Mouse (Mus musculus): ENCODE measurements around the gene Mcm10. TPM values are rescaled to one million over a fixed set of nuclear protein-coding genes. Genes with fewer than 3 reads are reported as not detected.

Gene Mcm10
- 24.6 and 32.3 TPM in 2 replicates for polyA plus RNA-seq (2012; rRNA removed)
- polyA plus RNA-seq (2014; fragmentation: Nextera tagmentation; extraction: Ambion mirVana) = 35.2 and 37.2 TPM in 2 replicates

DNA sequence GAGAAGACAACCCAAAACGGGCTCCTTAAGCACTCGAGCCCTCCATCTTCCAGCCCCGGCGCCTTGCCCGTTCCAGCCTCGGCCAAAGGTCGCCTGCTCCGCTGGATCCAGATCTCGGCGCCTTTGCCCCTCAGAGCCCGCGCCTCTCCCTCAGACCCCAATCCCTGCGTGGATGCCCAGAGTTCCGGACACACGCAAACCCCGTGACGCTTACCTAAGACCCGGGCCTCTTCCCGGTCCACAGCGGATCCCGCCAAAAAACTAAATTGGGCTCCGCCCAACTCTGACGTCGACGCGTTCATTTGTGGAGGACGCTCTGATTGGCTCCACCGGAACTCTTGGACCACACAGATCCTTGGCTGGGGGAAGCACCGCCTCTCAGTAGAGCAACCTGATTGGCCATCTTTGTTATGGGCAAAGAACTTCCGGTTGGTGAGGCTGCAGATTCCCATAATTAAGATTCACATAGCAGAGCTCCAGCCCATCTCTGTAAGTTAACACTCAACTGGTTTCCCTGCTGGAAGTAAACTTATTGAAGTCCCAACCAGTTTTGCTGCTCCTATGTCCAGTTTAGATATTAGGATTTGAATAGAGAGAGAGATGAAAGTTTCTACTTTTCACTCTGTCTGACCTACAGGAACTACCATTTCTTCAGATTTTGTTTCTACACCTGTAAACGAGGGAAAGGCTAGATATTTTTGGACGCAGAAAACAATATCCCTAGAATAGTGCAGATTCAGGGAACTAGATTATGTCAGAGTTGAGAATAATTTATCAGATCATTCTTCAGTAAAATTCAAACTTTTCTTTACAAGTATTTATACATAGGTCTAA, at the start of gene Mcm10:
TSS of gene Mcm10 (minus strand) at position 301 of the 834 bp plus-strand sequence.
- Histone ChIP-seq H3K27ac (peak within 1 kb of the TSS; percentile 50), H3K4me3 (ENCODE audit: insufficient read depth in 1 of 2, low read depth in 2 of 2, low read length in 2 of 2) (peak within 1 kb of the TSS; percentile 85 to 96), H3K9me3 (ENCODE audit: control insufficient read depth, low read length) (no peaks in the 10 kb centered on the region), H3K27me3 (ENCODE audit: control insufficient read depth, insufficient read depth, low read length) (no peaks in the 10 kb centered on the region), H3K4me2 (ENCODE audit: low read depth) (peak within 1 kb of the TSS; percentile 77), H3K36me3 (replicated peaks; ENCODE audit: control insufficient read depth, insufficient read depth, low read depth) (peaks cover 15% of the 10 kb centered on the region), H3K4me1 (replicated peaks; ENCODE audit: control insufficient read depth in 2 of 2, insufficient read depth in 2 of 2, low read length in 1 of 2) (peaks cover 11 to 17% of the 10 kb centered on the region in 2 experiments), H3K9ac (replicated peaks) (peak within 1 kb of the TSS; percentile 88)
- ATAC-seq (ENCODE audit: insufficient read depth) (peak; percentile 99), DNase-seq (ENCODE audit: low read depth in 3 of 3, low spot score in 3 of 3) (peak; percentile 95 to 97 (median 95))
- 2% methylated on average over 32 of the region's 32 CpGs for WGBS (ENCODE audit: insufficient replicate concordance)
- no peak for TF ChIP-seq CTCF (IDR thresholded peaks at IDR 0.05; ENCODE audit: low read depth)
- 0 out of 2 replicates have a peak, but pooled peaks have one; percentile 19 for TF ChIP-seq EP300 (IDR thresholded peaks at IDR 0.05; ENCODE audit: low read depth)

DNA sequence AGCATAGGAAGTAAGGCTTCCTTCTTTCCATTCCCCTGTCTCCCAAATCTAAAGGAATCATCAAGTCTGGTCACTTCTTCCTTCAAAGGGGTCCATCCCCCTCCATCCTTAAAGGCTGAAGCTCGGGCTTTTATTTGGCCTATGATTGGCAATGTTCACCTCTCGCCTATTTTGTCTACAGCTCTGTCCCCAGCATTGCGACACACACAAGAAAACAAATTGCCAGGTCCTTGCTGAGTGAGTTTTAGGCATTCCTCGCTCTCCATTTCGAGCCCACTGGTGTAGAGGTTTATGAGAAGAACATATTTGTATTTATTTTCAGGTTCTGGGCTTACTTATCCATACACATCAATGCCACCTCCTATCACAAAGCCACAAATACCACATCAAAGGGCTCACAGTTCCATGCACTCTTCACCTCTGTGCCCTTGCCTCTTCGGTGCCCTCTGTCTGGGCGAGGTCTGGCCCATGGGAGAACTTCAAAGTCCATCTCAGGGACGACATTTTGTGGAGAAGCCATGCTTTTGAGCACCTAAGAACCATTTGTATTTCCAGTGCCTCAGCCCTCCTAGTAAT, 48.6 kb upstream of the Mcm10 start:
- TF ChIP-seq CTCF (IDR thresholded peaks at IDR 0.05; ENCODE audit: low read depth) (no peak), EP300 (IDR thresholded peaks at IDR 0.05; ENCODE audit: low read depth) (no peak)
- no peak overlapping the region for H3K9ac ChIP-seq (replicated peaks)
- no peaks in the 10 kb centered on the region for H3K27me3 ChIP-seq (ENCODE audit: control insufficient read depth, insufficient read depth, low read length)
- no peak overlapping the region for H3K4me3 ChIP-seq (ENCODE audit: insufficient read depth in 1 of 2, low read depth in 2 of 2, low read length in 2 of 2)
- H3K27ac ChIP-seq = no peak overlapping the region
- H3K4me1 ChIP-seq (replicated peaks; ENCODE audit: control insufficient read depth in 2 of 2, insufficient read depth in 2 of 2, low read length in 1 of 2) = peaks cover 11 to 27% of the 10 kb centered on the region in 2 experiments
- DNase-seq (ENCODE audit: low read depth in 3 of 3, low spot score in 3 of 3) (no peak), ATAC-seq (ENCODE audit: insufficient read depth) (no peak)
- WGBS (ENCODE audit: insufficient replicate concordance) = 63% methylated on average over 8 of the region's 8 CpGs
- H3K4me2 ChIP-seq (ENCODE audit: low read depth) = no peak overlapping the region
- no peaks in the 10 kb centered on the region for H3K9me3 ChIP-seq (ENCODE audit: control insufficient read depth, low read length)
- no peaks in the 10 kb centered on the region; the same call in 1 of the 2 replicates for H3K36me3 ChIP-seq (replicated peaks; ENCODE audit: control insufficient read depth, insufficient read depth, low read depth)

DNA sequence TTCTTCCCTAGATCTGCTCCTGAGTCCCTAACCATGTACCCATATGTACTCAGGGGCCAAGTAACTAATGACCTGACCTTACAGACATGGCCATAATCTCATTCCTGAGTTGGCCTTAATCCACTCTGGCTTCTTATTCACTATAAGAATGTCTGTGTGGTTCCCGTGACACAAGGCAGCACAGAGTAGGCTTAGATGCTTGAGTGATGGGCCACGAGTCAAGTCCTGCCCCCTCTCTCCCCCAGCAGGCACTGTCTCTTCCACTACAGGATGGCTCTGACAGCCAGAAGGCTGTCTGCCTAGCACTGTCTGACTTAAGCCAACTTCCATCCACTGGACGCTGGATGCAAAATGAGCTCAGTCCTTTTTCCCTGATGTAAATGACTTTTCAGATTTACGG, 47.4 kb upstream of the Mcm10 start:
- Histone ChIP-seq H3K27ac (no peak overlapping the region), H3K9me3 (ENCODE audit: control insufficient read depth, low read length) (no peaks in the 10 kb centered on the region), H3K4me3 (ENCODE audit: insufficient read depth in 1 of 2, low read depth in 2 of 2, low read length in 2 of 2) (no peak overlapping the region), H3K27me3 (ENCODE audit: control insufficient read depth, insufficient read depth, low read length) (no peaks in the 10 kb centered on the region), H3K4me1 (replicated peaks; ENCODE audit: control insufficient read depth in 2 of 2, insufficient read depth in 2 of 2, low read length in 1 of 2) (peaks cover 11 to 27% of the 10 kb centered on the region in 2 experiments), H3K4me2 (ENCODE audit: low read depth) (no peak overlapping the region), H3K9ac (replicated peaks) (no peak overlapping the region), H3K36me3 (replicated peaks; ENCODE audit: control insufficient read depth, insufficient read depth, low read depth) (no peaks in the 10 kb centered on the region; the same call in 1 of the 2 replicates)
- WGBS (ENCODE audit: insufficient replicate concordance) = 80% methylated on average over 4 of the region's 4 CpGs
- no peak for ATAC-seq (ENCODE audit: insufficient read depth)
- no peak for DNase-seq (ENCODE audit: low read depth in 3 of 3, low spot score in 3 of 3)
- TF ChIP-seq EP300 (IDR thresholded peaks at IDR 0.05; ENCODE audit: low read depth) = no peak
- TF ChIP-seq CTCF (IDR thresholded peaks at IDR 0.05; ENCODE audit: low read depth) = no peak

DNA sequence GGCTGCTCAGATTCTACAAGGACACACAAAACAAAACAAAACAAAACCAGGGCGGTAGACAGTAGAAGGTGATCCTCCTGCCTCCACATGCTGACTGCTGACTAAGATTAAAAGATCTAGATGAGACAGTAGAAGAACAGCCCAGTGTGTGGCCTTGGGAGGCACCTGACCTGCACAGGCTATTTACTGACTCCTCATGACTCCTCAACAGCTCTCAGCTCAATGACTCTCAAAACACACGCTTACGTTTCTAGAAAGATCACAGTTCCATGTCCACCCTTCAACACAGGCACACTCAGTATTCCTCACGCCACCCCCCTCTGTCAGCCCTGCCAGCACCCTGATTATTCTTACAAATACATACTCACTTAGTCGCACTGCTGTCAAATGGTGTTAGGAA, 45.8 kb upstream of the Mcm10 start:
- no peak overlapping the region for H3K27ac ChIP-seq
- no peak overlapping the region for H3K4me2 ChIP-seq (ENCODE audit: low read depth)
- ATAC-seq (ENCODE audit: insufficient read depth) (no peak), DNase-seq (ENCODE audit: low read depth in 3 of 3, low spot score in 3 of 3) (no peak)
- no peak overlapping the region for H3K9ac ChIP-seq (replicated peaks)
- TF ChIP-seq CTCF (IDR thresholded peaks at IDR 0.05; ENCODE audit: low read depth) (no peak), EP300 (IDR thresholded peaks at IDR 0.05; ENCODE audit: low read depth) (no peak)
- H3K4me1 ChIP-seq (replicated peaks; ENCODE audit: control insufficient read depth in 2 of 2, insufficient read depth in 2 of 2, low read length in 1 of 2) = peaks cover 7 to 20% of the 10 kb centered on the region in 2 experiments
- no peaks in the 10 kb centered on the region for H3K9me3 ChIP-seq (ENCODE audit: control insufficient read depth, low read length)
- WGBS (ENCODE audit: insufficient replicate concordance) = 67% methylated on average over 5 of the region's 5 CpGs
- no peaks in the 10 kb centered on the region for H3K27me3 ChIP-seq (ENCODE audit: control insufficient read depth, insufficient read depth, low read length)
- peaks cover 3% of the 10 kb centered on the region; the same call in 1 of the 2 replicates for H3K36me3 ChIP-seq (replicated peaks; ENCODE audit: control insufficient read depth, insufficient read depth, low read depth)
- no peak overlapping the region for H3K4me3 ChIP-seq (ENCODE audit: insufficient read depth in 1 of 2, low read depth in 2 of 2, low read length in 2 of 2)

DNA sequence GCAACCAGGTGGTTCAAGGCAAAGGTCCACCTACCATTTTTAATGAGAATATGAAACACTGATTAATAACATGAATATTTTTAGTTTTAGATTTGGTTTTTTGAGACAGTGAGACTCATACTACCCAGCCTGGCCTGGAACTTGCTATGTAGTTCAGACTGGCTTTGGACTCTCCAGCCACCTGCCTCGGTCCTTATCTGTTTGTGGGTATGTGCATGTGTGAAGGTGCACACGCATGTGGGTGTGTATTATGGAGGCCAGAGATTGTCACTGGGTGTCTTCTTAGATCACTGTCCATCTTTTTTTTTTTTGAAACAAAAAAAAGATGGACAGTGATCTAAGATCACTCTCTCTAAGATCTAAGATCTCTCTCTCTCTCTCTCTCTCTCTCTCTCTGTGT, 38.0 kb upstream of the Mcm10 start:
- TF ChIP-seq CTCF (IDR thresholded peaks at IDR 0.05; ENCODE audit: low read depth) (no peak), EP300 (IDR thresholded peaks at IDR 0.05; ENCODE audit: low read depth) (no peak)
- ATAC-seq (ENCODE audit: insufficient read depth) = no peak
- WGBS (ENCODE audit: insufficient replicate concordance) = 23% methylated on average over 2 of the region's 2 CpGs

More for the DNA sequence above, 38.0 kb upstream of the Mcm10 start:
- DNase-seq (ENCODE audit: low read depth in 3 of 3, low spot score in 3 of 3) = no peak
- Histone ChIP-seq H3K27ac (no peak overlapping the region), H3K36me3 (replicated peaks; ENCODE audit: control insufficient read depth, insufficient read depth, low read depth) (peaks cover 12% of the 10 kb centered on the region), H3K4me3 (ENCODE audit: insufficient read depth in 1 of 2, low read depth in 2 of 2, low read length in 2 of 2) (no peak overlapping the region), H3K4me2 (ENCODE audit: low read depth) (no peak overlapping the region), H3K4me1 (replicated peaks; ENCODE audit: control insufficient read depth in 2 of 2, insufficient read depth in 2 of 2, low read length in 1 of 2) (peaks cover 0 to 17% of the 10 kb centered on the region in 2 experiments; a peak in 3 of 4 replicates), H3K9ac (replicated peaks) (no peak overlapping the region), H3K27me3 (ENCODE audit: control insufficient read depth, insufficient read depth, low read length) (no peaks in the 10 kb centered on the region), H3K9me3 (ENCODE audit: control insufficient read depth, low read length) (no peaks in the 10 kb centered on the region)
